Mouse (Mus musculus) cerebellum, adult 2 months (tissue): ENCODE data around the gene Gm11627. TPM values are rescaled to one million over a fixed set of nuclear protein-coding genes. Genes with fewer than 3 reads are reported as not detected.

Experiments used
- DNase-seq, 2 experiments: peaks; one replicate each; pipeline ENCODE4 v3.0.0; 2021
- H3K27ac ChIP-seq: fragments of 200-500 bp; 2 replicates; pipeline ENCODE4 v1.5.1; 2012; ENCODE audit warnings: low read length, control low read depth, inconsistent platforms; ENCODE audit not compliant: insufficient read depth
- H3K27me3 ChIP-seq: fragments of 200-500 bp; 2 replicates; pipeline ENCODE4 v1.6.1; 2012; ENCODE audit warnings: inconsistent platforms, mild to moderate bottlenecking, low read length, moderate library complexity; ENCODE audit not compliant: control insufficient read depth, insufficient read depth
- H3K4me1 ChIP-seq: fragments of 200-500 bp; 2 replicates; pipeline ENCODE4 v1.6.1; 2011; ENCODE audit warnings: low read length; ENCODE audit not compliant: control insufficient read depth, insufficient read depth
- H3K4me3 ChIP-seq: fragments of 200-500 bp; replicated peaks from 2 replicates; pipeline ENCODE3; 2011; ENCODE audit warnings: mild to moderate bottlenecking, low read depth, low read length, control low read depth; ENCODE audit not compliant: insufficient read depth
- CTCF ChIP-seq: fragments of 200-500 bp; IDR thresholded peaks from 2 replicates; pipeline ENCODE4 v1.5.1; 2011; ENCODE audit warnings: low read depth, mild to moderate bottlenecking, control low read depth, low read length, moderate library complexity, borderline replicate concordance; ENCODE audit not compliant: insufficient read depth
- POLR2A ChIP-seq: fragments of 200-500 bp; IDR thresholded peaks from 2 replicates; pipeline ENCODE4 v1.6.1; 2011; ENCODE audit warnings: low read length, control low read depth, borderline replicate concordance; ENCODE audit not compliant: insufficient read depth
- WGBS: fragments of 180-500 bp; shearing (Covaris S2); methylation state at CpG from one replicate; pipeline ENCODE4 v1.1.7; 2018; 5-methylcytosine and 5-hydroxymethylcytosine counted together
- polyA plus RNA-seq: library from polyadenylated mRNA; depleted of rRNA; stranded (reverse); fragments of >200 nt; gene quantifications from 2 replicates; pipeline ENCODE4 v1.2.3, GENCODE M21; 2012; rRNA removed

Gene Gm11627
- 1.1 and 1.3 TPM in 2 replicates for polyA plus RNA-seq

- no peak within 1 kb of the TSS for H3K4me3 ChIP-seq
- H3K27me3 ChIP-seq = no peaks in the 10 kb centered on the region; the same call in 1 of the 2 replicates
- H3K27ac ChIP-seq = no peak within 1 kb of the TSS
- WGBS = 36% methylated on average over 23 of the region's 23 CpGs
- TF ChIP-seq POLR2A = no peak
- no peak for TF ChIP-seq CTCF
- no peak for DNase-seq
- peaks cover 3% of the 10 kb centered on the region; the same call in 1 of the 2 replicates for H3K4me1 ChIP-seq
Measured at GRCm38 (mm10) chr11:102579165-102580033, at the start of gene Gm11627. Gene Gm11627 (minus strand): TSS chr11:102579461.

DNA sequence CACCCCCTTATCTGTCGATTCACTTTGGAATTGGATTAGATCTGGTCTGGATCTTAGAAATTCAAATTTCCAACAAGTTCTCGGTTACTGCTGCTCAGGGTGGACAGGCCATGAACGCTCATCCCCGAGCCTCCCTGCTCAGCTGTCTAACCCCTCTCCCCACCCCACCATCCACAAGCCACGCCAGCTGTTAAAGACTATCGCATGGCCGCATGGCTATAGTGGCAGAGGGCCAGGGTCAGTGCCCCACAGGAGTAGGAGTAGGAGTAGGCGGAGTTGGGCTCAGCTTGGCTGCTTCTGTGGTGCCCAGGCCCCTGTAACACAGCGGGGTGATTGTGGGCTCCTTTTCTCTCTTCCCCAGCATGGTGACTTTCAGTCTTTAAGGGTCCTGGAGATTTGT lies 49.3 kb upstream of the Gm11627 start:
- 27% methylated on average over 9 of the region's 9 CpGs for WGBS
- Histone ChIP-seq H3K4me1 (peaks cover 4% of the 10 kb centered on the region; the same call in 1 of the 2 replicates), H3K4me3 (no peak overlapping the region), H3K27ac (no peak overlapping the region), H3K27me3 (no peaks in the 10 kb centered on the region)
- DNase-seq = no peak
- TF ChIP-seq POLR2A (no peak), CTCF (no peak)

GRCm38 (mm10) chr11:102627171-102627931 lies 48.1 kb upstream of the Gm11627 start:
- Histone ChIP-seq H3K27ac (no peak overlapping the region), H3K27me3 (no peaks in the 10 kb centered on the region), H3K4me1 (peaks cover 4% of the 10 kb centered on the region; the same call in 1 of the 2 replicates), H3K4me3 (no peak overlapping the region)
- no peak for DNase-seq
- whole genome bisulfite sequencing = 84% methylated on average over 9 of the region's 9 CpGs
- TF ChIP-seq POLR2A (no peak), CTCF (no peak)

DNA sequence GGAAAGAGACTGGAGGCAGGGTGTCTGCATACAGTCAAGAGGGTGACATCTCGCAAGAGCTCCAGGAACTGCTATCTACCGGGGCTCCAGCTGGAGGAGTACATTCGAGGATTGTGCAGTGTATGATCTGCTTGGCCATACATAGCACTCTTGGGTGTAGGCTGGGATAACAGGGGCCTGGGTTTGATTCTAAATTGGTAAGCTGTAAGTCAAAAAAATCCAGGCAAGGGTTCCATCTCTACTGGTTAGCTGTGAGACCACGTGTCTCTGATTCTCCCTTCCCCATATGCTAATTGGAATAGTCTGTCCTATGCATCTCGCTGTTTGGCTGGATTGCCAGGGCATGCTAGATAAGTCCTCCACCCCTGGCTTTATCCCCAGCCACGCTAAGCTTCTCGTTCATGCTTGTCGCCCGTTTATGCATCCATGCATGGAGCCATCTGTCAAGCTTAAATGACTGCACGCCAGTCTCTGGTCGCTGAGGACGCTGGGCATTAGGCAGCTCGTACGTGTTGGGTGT lies 45.7 kb upstream of the Gm11627 start:
- TF ChIP-seq POLR2A (no peak), CTCF (no peak)

GRCm38 (mm10) chr11:102623876-102624789 lies 44.9 kb upstream of the Gm11627 start:
- DNase-seq = no peak
- Histone ChIP-seq H3K27ac (no peak overlapping the region), H3K4me1 (peaks cover 4% of the 10 kb centered on the region; the same call in 1 of the 2 replicates), H3K4me3 (no peak overlapping the region), H3K27me3 (no peaks in the 10 kb centered on the region)
- 33% methylated on average over 17 of the region's 17 CpGs for WGBS
- TF ChIP-seq POLR2A (no peak), CTCF (no peak)

More for the DNA sequence above, 45.7 kb upstream of the Gm11627 start:
- peaks cover 4% of the 10 kb centered on the region; the same call in 1 of the 2 replicates for H3K4me1 ChIP-seq
- no peaks in the 10 kb centered on the region for H3K27me3 ChIP-seq
- no peak overlapping the region for H3K27ac ChIP-seq
- WGBS = 19% methylated on average over 14 of the region's 14 CpGs
- peak; percentile 23 to 30 for DNase-seq
- peak overlapping the region; percentile 1 for H3K4me3 ChIP-seq

DNA sequence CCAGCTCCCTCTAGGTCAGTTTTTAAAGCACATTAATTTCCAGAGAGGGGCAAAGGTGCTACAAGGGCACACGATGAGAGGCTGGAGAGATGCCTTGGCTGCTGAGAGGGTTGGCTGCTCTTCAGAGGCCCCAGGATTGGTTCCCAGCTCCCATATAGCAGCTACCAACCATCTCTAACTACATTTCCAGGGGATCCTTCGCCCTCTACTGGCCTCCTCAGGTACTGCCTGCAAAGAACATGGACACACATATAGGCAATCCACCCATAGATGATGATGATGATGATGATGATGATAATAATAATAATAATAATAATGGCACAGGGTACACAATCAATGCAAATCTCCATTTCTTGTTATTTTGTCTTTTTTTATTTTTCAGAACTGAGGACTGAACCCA lies 40.2 kb upstream of the Gm11627 start:
- no peak for DNase-seq
- 60% methylated on average over 2 of the region's 2 CpGs for WGBS
- Histone ChIP-seq H3K27me3 (no peaks in the 10 kb centered on the region), H3K4me3 (no peak overlapping the region), H3K27ac (no peak overlapping the region), H3K4me1 (no peaks in the 10 kb centered on the region)
- TF ChIP-seq POLR2A (no peak), CTCF (no peak)

GRCm38 (mm10) chr11:102611317-102611705 lies 32.0 kb upstream of the Gm11627 start:
- H3K4me3 ChIP-seq = no peak overlapping the region
- no peaks in the 10 kb centered on the region for H3K27me3 ChIP-seq
- H3K4me1 ChIP-seq = no peaks in the 10 kb centered on the region
- H3K27ac ChIP-seq = no peak overlapping the region
- WGBS = 32% methylated on average over 6 of the region's 6 CpGs
- TF ChIP-seq POLR2A (no peak), CTCF (no peak)
- DNase-seq = no peak
